Mouse (Mus musculus): ENCODE results near the gene Zfp759. TPM values are rescaled to one million over a fixed set of nuclear protein-coding genes. Genes with fewer than 3 reads are reported as not detected.

Zfp759 gene
- total RNA-seq, 1 experiment from 2014 or later: 4.6 TPM

Other genes starting within 250 kb of the Zfp759 start
- 1.4 and 1.5 TPM in 2 replicates for gene Gm10767, start 216.7 kb upstream of the Zfp759 start, total RNA-seq (2021)
- 1.3 and 1.7 TPM in 2 replicates for gene Zfp712, start 60.5 kb upstream of the Zfp759 start, total RNA-seq (2021)
- gene Zfp708, start 23.7 kb upstream of the Zfp759 start, total RNA-seq (2021): 1.1 TPM in 2 replicates
- 3.4 and 4.2 TPM in 2 replicates for gene Gm28557, start 13.1 kb upstream of the Zfp759 start, total RNA-seq (2021)
- gene Rslcan18, start 5.4 kb upstream of the Zfp759 start, total RNA-seq (2021): 0.90 and 1.0 TPM in 2 replicates
- 6.1 and 6.2 TPM in 2 replicates for gene Rsl1, start 51.5 kb downstream of the Zfp759 start, total RNA-seq (2021)
- 1.7 and 2.0 TPM in 2 replicates for gene Zfp455, start 72.8 kb downstream of the Zfp759 start, total RNA-seq (2021)
- gene Zfp458, start 156.8 kb downstream of the Zfp759 start, total RNA-seq (2021): 3.7 and 3.8 TPM in 2 replicates
- 3.7 and 3.8 TPM in 2 replicates for gene Zfp457, start 184.8 kb downstream of the Zfp759 start, total RNA-seq (2021)
- 4.4 and 5.3 TPM in 2 replicates for gene Zfp595, start 210.9 kb downstream of the Zfp759 start, total RNA-seq (2021)
- 1.1 and 3.3 TPM in 2 replicates for gene Gm28044, start 238.9 kb downstream of the Zfp759 start, total RNA-seq (2021)
- 2.7 and 4.0 TPM in 2 replicates for gene Zfp953, start 238.9 kb downstream of the Zfp759 start, total RNA-seq (2021)

All from adrenal gland, postnatal 14 days (tissue).